Mouse (Mus musculus) stomach, postnatal 0 days (tissue): ENCODE measurements at regions not wholly inside any gene's neighbourhood (a gene's known extent, or its start where the extent isn't known, plus 50 kb on each side); places are given as distances from the start of the nearest gene placed in this dataset.

Source experiments
- CTCF ChIP-seq: IDR thresholded peaks from 2 replicates; pipeline ENCODE4 v1.5.1; 2016; ENCODE audit warnings: antibody characterized with exemption, low read depth, mild to moderate bottlenecking, moderate library complexity
- EP300 ChIP-seq: optimal IDR thresholded peaks from 2 replicates; pipeline ENCODE3; 2016; ENCODE audit warnings: antibody characterized with exemption

DNA sequence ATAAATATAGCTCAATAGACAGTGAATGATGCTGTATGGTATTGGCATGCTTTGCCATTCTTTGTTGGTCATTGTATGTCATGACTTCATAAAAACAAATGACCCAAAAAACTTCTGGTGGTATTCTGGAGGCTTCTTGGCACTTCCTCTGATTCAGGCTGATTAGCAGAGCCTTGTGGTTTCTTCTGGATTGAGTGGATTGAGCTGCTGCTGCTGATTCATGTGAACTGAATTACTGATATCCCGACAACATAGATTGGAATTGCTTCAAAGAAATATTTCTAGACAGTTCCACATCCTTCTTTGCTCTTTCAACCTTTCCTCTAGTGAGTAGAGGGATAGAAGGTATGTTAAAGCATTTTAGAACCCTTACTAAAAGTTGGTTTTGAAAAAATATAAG is 559.9 kb downstream of the Prdm13 start:
- no peak for TF ChIP-seq CTCF
- no peak for TF ChIP-seq EP300
